Mouse (Mus musculus): Measurements from ENCODE around the gene Fkrp.

Gene Fkrp

GRCm38 (mm10) chr7:16785541-16786083, 30.9 kb downstream of the Fkrp start:
- DNase-seq = no peak

GRCm38 (mm10) chr7:16784498-16784976, 32.0 kb downstream of the Fkrp start:
- DNase-seq = peak; percentile 75

GRCm38 (mm10) chr7:16783758-16784415, 32.6 kb downstream of the Fkrp start:
- peak; percentile 86 for DNase-seq

- peak; percentile 11 for DNase-seq
Observed at GRCm38 (mm10) chr7:16783224-16783688, 33.3 kb downstream of the Fkrp start.

GRCm38 (mm10) chr7:16782555-16783125, 33.9 kb downstream of the Fkrp start:
- no peak for DNase-seq

GRCm38 (mm10) chr7:16781816-16782554, 34.5 kb downstream of the Fkrp start:
- DNase-seq = peak; percentile 47

- no peak for DNase-seq
Observed at GRCm38 (mm10) chr7:16781555-16781815, 35.0 kb downstream of the Fkrp start.

GRCm38 (mm10) chr7:16780825-16781554, 35.5 kb downstream of the Fkrp start, which contains the start of gene Slc1a5:
Gene Slc1a5 (plus strand): TSS chr7:16781340.
- peak; percentile 94 for DNase-seq

GRCm38 (mm10) chr7:16780076-16780475, 36.5 kb downstream of the Fkrp start:
- DNase-seq = peak; percentile 65

- DNase-seq = peak; percentile 42
Observed at GRCm38 (mm10) chr7:16775888-16776287, 40.6 kb downstream of the Fkrp start.

GRCm38 (mm10) chr7:16766443-16766842, 50.1 kb downstream of the Fkrp start:
- DNase-seq = no peak

GRCm38 (mm10) chr7:16763463-16764218, 52.9 kb downstream of the Fkrp start:
- no peak for DNase-seq

GRCm38 (mm10) chr7:16761630-16762029, 54.9 kb downstream of the Fkrp start:
- DNase-seq = peak; percentile 12

- DNase-seq = peak; percentile 48
Observed at GRCm38 (mm10) chr7:16761005-16761481, 55.5 kb downstream of the Fkrp start.

GRCm38 (mm10) chr7:16760292-16760691, 56.2 kb downstream of the Fkrp start:
- DNase-seq = peak; percentile 21
